Mouse (Mus musculus) ES-Bruce4 (cell line): ENCODE measurements around the gene Lef1. TPM values are rescaled to one million over a fixed set of nuclear protein-coding genes. Genes with fewer than 3 reads are reported as not detected.

Experiments
- H3K27ac ChIP-seq: 2 replicates; pipeline ENCODE4 v1.5.1; 2012; ENCODE audit warnings: low read length, inconsistent platforms; ENCODE audit not compliant: insufficient read depth
- H3K27me3 ChIP-seq: 2 replicates; pipeline ENCODE4 v1.6.1; 2012; ENCODE audit warnings: mild to moderate bottlenecking, low read length, inconsistent platforms; ENCODE audit not compliant: control insufficient read depth, poor library complexity, insufficient read depth, severe bottlenecking
- H3K36me3 ChIP-seq: 2 replicates; pipeline ENCODE4 v1.6.1; 2012; ENCODE audit warnings: inconsistent platforms, mild to moderate bottlenecking, low read length, moderate library complexity; ENCODE audit not compliant: control insufficient read depth, poor library complexity, insufficient read depth, severe bottlenecking
- H3K4me1 ChIP-seq: one replicate; pipeline ENCODE4 v1.8.1; 2011; ENCODE audit warnings: low read length; ENCODE audit not compliant: control insufficient read depth, insufficient read depth
- H3K4me3 ChIP-seq: 2 replicates; pipeline ENCODE4 v1.5.1; 2011; ENCODE audit warnings: low read depth, mild to moderate bottlenecking, low read length
- H3K9ac ChIP-seq: 2 replicates; pipeline ENCODE4 v1.6.1; 2012; ENCODE audit warnings: low read depth, mild to moderate bottlenecking, inconsistent platforms; ENCODE audit not compliant: poor library complexity, severe bottlenecking
- H3K9me3 ChIP-seq: replicated peaks from 2 replicates; pipeline ENCODE4 v1.6.1; 2012; ENCODE audit warnings: mild to moderate bottlenecking, low read length, inconsistent platforms; ENCODE audit not compliant: control insufficient read depth, poor library complexity, insufficient read depth, severe bottlenecking
- CTCF ChIP-seq: IDR thresholded peaks from one replicate; pipeline ENCODE4 v1.8.1; 2011; ENCODE audit warnings: low read depth, low read length
- EP300 ChIP-seq: IDR thresholded peaks from 2 replicates; pipeline ENCODE4 v1.6.1; 2011; ENCODE audit warnings: low read depth, low read length; ENCODE audit not compliant: insufficient read depth
- POLR2A ChIP-seq: IDR thresholded peaks from one replicate; pipeline ENCODE4 v1.8.1; 2011; ENCODE audit warnings: low read length; ENCODE audit not compliant: insufficient read depth
- polyA plus RNA-seq: library from polyadenylated mRNA; stranded (reverse); fragments of >200 nt; gene quantifications from 2 replicates; pipeline ENCODE4 v1.2.4, GENCODE M21; 2011; ENCODE audit warnings: low read depth; ENCODE audit not compliant: missing spikeins, insufficient read depth, insufficient read length

Lef1 gene
- polyA plus RNA-seq, 1 experiment = 3.4 TPM

GRCm38 (mm10) chr3:131105940-131106401 lies 4.3 kb upstream of the Lef1 start:
- H3K4me1 ChIP-seq = peaks cover 3% of the 10 kb centered on the region
- no peaks in the 10 kb centered on the region for H3K9me3 ChIP-seq
- no peak for TF ChIP-seq EP300
- TF ChIP-seq CTCF = no peak
- no peak for TF ChIP-seq POLR2A
- H3K36me3 ChIP-seq = no peaks in the 10 kb centered on the region
- H3K27ac ChIP-seq = no peak overlapping the region
- peaks cover 34% of the 10 kb centered on the region for H3K27me3 ChIP-seq
- H3K9ac ChIP-seq = peak overlapping the region; percentile 1; the same call in 1 of the 2 replicates
- peak overlapping the region; percentile 66 for H3K4me3 ChIP-seq

GRCm38 (mm10) chr3:131106451-131107291 lies 3.6 kb upstream of the Lef1 start:
- TF ChIP-seq CTCF = no peak
- TF ChIP-seq POLR2A = no peak
- TF ChIP-seq EP300 = no peak
- H3K4me3 ChIP-seq = peak overlapping the region; percentile 66
- peak overlapping the region; percentile 1; the same call in 1 of the 2 replicates for H3K9ac ChIP-seq
- H3K4me1 ChIP-seq = peaks cover 2% of the 10 kb centered on the region
- H3K36me3 ChIP-seq = no peaks in the 10 kb centered on the region
- H3K27ac ChIP-seq = no peak overlapping the region
- peaks cover 40% of the 10 kb centered on the region for H3K27me3 ChIP-seq
- H3K9me3 ChIP-seq = no peaks in the 10 kb centered on the region

- TF ChIP-seq EP300 (no peak), CTCF (no peak), POLR2A (no peak)
- Histone ChIP-seq H3K27ac (no peak overlapping the region), H3K4me3 (peak overlapping the region; percentile 34), H3K4me1 (peaks cover 2% of the 10 kb centered on the region), H3K9ac (no peak overlapping the region), H3K27me3 (peaks cover 46% of the 10 kb centered on the region), H3K36me3 (no peaks in the 10 kb centered on the region), H3K9me3 (no peaks in the 10 kb centered on the region)
These were observed 2.8 kb upstream of the Lef1 start for GRCm38 (mm10) chr3:131107301-131108093.

GRCm38 (mm10) chr3:131108094-131108653 lies 2.1 kb upstream of the Lef1 start:
- Histone ChIP-seq H3K9me3 (no peaks in the 10 kb centered on the region), H3K4me3 (no peak overlapping the region), H3K27me3 (peaks cover 48% of the 10 kb centered on the region), H3K9ac (no peak overlapping the region), H3K36me3 (no peaks in the 10 kb centered on the region), H3K4me1 (peaks cover 2% of the 10 kb centered on the region), H3K27ac (no peak overlapping the region)
- TF ChIP-seq POLR2A (no peak), EP300 (no peak), CTCF (no peak)

GRCm38 (mm10) chr3:131109066-131109685 lies 1.1 kb upstream of the Lef1 start:
- Histone ChIP-seq H3K27me3 (peaks cover 48% of the 10 kb centered on the region), H3K4me3 (no peak overlapping the region), H3K9ac (no peak overlapping the region), H3K36me3 (no peaks in the 10 kb centered on the region), H3K9me3 (no peaks in the 10 kb centered on the region), H3K4me1 (peaks cover 2% of the 10 kb centered on the region), H3K27ac (no peak overlapping the region)
- TF ChIP-seq POLR2A = no peak
- no peak for TF ChIP-seq EP300
